Mouse (Mus musculus) ES-E14 (cell line): ENCODE measurements around the gene 0610037L13Rik. TPM values are rescaled to one million over a fixed set of nuclear protein-coding genes. Genes with fewer than 3 reads are reported as not detected.

Experiments used
- DNase-seq: peaks from one replicate; pipeline ENCODE4 v3.0.0-alpha.2; 2013; ENCODE audit warnings: low read depth, low spot score
- H3K27ac ChIP-seq: 2 replicates; pipeline ENCODE4 v1.5.1; 2012; ENCODE audit warnings: low read depth, mild to moderate bottlenecking, low read length, moderate library complexity, mixed read lengths; ENCODE audit not compliant: poor library complexity, insufficient read depth, severe bottlenecking
- H3K36me3 ChIP-seq: 2 replicates; pipeline ENCODE4 v1.6.1; 2012; ENCODE audit warnings: mild to moderate bottlenecking, low read length, moderate library complexity, mixed read lengths; ENCODE audit not compliant: control insufficient read depth, poor library complexity, insufficient read depth, severe bottlenecking
- H3K4me1 ChIP-seq, 2 experiments: fragments of 150-350 bp in 1 of 2; sonication (generic) in 1 of 2; 2 replicates each; pipeline ENCODE4 v1.6.1; 2012; ENCODE audit warnings: low read length in 2 of 2, mild to moderate bottlenecking in 1 of 2, mixed read lengths in 1 of 2; ENCODE audit not compliant: control insufficient read depth in 2 of 2, insufficient read depth in 2 of 2, poor library complexity in 1 of 2
- H3K4me3 ChIP-seq, 2 experiments: fragments of 150-350 bp in 1 of 2; sonication (generic) in 1 of 2; 2 replicates each; pipeline ENCODE4 v1.5.1; 2012; ENCODE audit warnings: low read length in 2 of 2, low read depth in 1 of 2, mild to moderate bottlenecking in 1 of 2, mixed read lengths in 1 of 2; ENCODE audit not compliant: insufficient read depth in 1 of 2, poor library complexity in 1 of 2, severe bottlenecking in 1 of 2
- H3K9ac ChIP-seq: 2 replicates; pipeline ENCODE4 v1.6.1; 2012; ENCODE audit warnings: low read depth, mild to moderate bottlenecking, low read length, mixed read lengths; ENCODE audit not compliant: poor library complexity, insufficient read depth, severe bottlenecking
- H3K9me3 ChIP-seq: fragments of 150-350 bp; sonication (generic); 2 replicates; pipeline ENCODE4 v1.6.1; 2012; ENCODE audit warnings: low read depth, mild to moderate bottlenecking, low read length; ENCODE audit not compliant: control insufficient read depth, insufficient read depth
- CHD2 ChIP-seq: IDR thresholded peaks from 2 replicates; pipeline ENCODE4 v1.6.1; 2014; ENCODE audit warnings: mild to moderate bottlenecking, low read depth, low read length, inconsistent platforms
- HCFC1 ChIP-seq: IDR thresholded peaks from 2 replicates; pipeline ENCODE4 v1.6.1; 2012; ENCODE audit warnings: low read length, inconsistent platforms, borderline replicate concordance; ENCODE audit not compliant: insufficient read depth
- MAFK ChIP-seq: IDR thresholded peaks from 2 replicates; pipeline ENCODE4 v1.6.1; 2014; ENCODE audit warnings: mild to moderate bottlenecking, low read depth, low read length, inconsistent platforms; ENCODE audit not compliant: insufficient read depth
- ZC3H11A ChIP-seq: IDR thresholded peaks from 2 replicates; pipeline ENCODE4 v1.6.1; 2012; ENCODE audit warnings: low read depth, mild to moderate bottlenecking, inconsistent platforms, low read length, borderline replicate concordance
- ZNF384 ChIP-seq: IDR thresholded peaks from 2 replicates; pipeline ENCODE4 v1.6.1; 2012; ENCODE audit warnings: low read depth, low read length, inconsistent platforms
- in situ Hi-C, 2 experiments: fragments of 600-800 bp; cut with MboI; formaldehyde crosslinking; loops; one replicate each; pipeline ENCODE4 v1.15.1; 2025; ENCODE audit warnings: low sequenced_read_pairs in 2 of 2, inconsistent platforms in 1 of 2; ENCODE audit not compliant: unreplicated experiment in 2 of 2
- total RNA-seq: library from RNA; depleted of rRNA; stranded (reverse); fragments of 300-350 nt; gene quantifications from 2 replicates; pipeline ENCODE4 v1.2.3, GENCODE M21; 2012

Gene 0610037L13Rik
- total RNA-seq, 1 experiment: 59.2 TPM

GRCm38 (mm10) chr4:107899211-107899927 is 9.8 kb downstream of the 0610037L13Rik start:
- Histone ChIP-seq H3K9ac (no peak overlapping the region), H3K4me1 (no peaks in the 10 kb centered on the region), H3K9me3 (no peaks in the 10 kb centered on the region), H3K27ac (no peak overlapping the region), H3K36me3 (peaks cover 16% of the 10 kb centered on the region), H3K4me3 (no peak overlapping the region)
- no peak for DNase-seq
- TF ChIP-seq ZC3H11A: no peak
- no peak for TF ChIP-seq ZNF384
- no peak for TF ChIP-seq MAFK
- TF ChIP-seq CHD2: no peak
- no peak for TF ChIP-seq HCFC1
- in situ Hi-C loops: no loop called here

DNA sequence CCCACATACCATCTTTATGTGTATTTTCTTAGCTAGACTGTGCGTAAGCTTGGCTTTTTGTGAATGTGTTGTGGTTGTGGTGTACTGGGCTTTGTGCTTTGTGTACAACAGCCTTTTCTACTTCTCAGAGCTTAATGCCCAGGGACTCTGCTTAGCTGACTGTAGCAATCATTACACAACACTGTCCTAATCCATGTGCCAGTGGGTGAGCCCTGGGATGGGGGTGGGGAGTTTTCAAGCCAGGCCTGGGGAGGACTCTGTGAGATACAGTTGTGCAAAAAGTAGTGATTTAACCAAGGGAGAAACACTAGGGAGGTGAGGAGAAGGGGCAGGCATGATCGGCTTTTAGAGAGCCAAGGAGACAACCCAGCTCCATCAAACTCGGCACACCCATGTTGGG is 10.6 kb downstream of the 0610037L13Rik start:
- Histone ChIP-seq H3K9me3 (no peaks in the 10 kb centered on the region), H3K4me1 (no peaks in the 10 kb centered on the region), H3K4me3 (no peak overlapping the region), H3K36me3 (peaks cover 13% of the 10 kb centered on the region), H3K9ac (no peak overlapping the region), H3K27ac (no peak overlapping the region)
- in situ Hi-C loops: no loop called here
- no peak for TF ChIP-seq ZC3H11A
- TF ChIP-seq MAFK: no peak
- no peak for TF ChIP-seq CHD2
- no peak for TF ChIP-seq ZNF384
- TF ChIP-seq HCFC1: no peak
- no peak for DNase-seq

GRCm38 (mm10) chr4:107904252-107904651 is 14.6 kb downstream of the 0610037L13Rik start:
- TF ChIP-seq MAFK (no peak), ZNF384 (no peak), HCFC1 (no peak)
- Histone ChIP-seq H3K9me3 (no peaks in the 10 kb centered on the region), H3K36me3 (peaks cover 4% of the 10 kb centered on the region; the same call in 1 of the 2 replicates), H3K9ac (no peak overlapping the region), H3K4me1 (no peaks in the 10 kb centered on the region), H3K4me3 (no peak overlapping the region), H3K27ac (no peak overlapping the region)
- no peak for DNase-seq
- in situ Hi-C loops: no loop called here

DNA sequence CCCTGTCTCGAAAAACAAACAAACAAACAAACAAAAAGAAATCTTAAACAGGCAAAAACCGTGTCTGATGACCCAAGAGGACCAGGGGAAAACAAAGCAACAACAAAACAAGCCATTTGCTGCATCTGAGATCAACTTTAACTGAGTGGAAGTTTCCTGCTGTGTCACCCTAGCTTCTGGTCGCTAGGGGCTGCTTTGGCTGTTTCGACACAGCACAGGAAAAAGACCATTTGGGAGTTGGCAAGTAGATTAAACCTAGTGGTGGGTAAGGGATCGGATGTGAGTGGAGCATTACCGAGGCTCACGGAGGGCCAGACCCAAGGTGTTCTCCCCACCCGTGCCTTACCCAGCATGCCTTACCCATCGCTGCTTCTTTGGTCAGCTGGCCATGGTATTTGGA is 16.9 kb downstream of the 0610037L13Rik start:
- Histone ChIP-seq H3K4me1 (no peaks in the 10 kb centered on the region), H3K9ac (no peak overlapping the region), H3K4me3 (no peak overlapping the region), H3K36me3 (peaks cover 4% of the 10 kb centered on the region; the same call in 1 of the 2 replicates), H3K9me3 (no peaks in the 10 kb centered on the region), H3K27ac (no peak overlapping the region)
- in situ Hi-C loops: no loop called here
- no peak for DNase-seq
- no peak for TF ChIP-seq ZC3H11A
- no peak for TF ChIP-seq CHD2
- TF ChIP-seq MAFK: no peak

DNA sequence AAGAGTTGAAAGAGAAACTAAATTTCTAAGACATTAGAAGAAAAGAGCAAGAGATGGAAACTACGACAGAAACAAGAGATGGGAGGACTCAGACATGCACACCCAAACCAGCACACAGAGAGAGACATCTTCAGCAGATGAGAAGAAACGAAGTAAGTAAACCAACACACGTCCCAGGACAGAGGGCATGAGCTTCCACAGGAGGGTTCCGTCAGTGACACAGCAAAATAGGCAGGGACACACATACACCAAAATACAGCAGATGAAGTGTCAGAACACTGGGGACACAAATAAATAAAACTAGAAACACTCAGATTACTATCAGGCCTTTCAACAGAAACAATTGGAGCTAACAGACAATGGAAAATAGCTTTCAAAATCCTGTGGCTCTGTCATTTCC is 20.4 kb downstream of the 0610037L13Rik start:
- DNase-seq: no peak
- in situ Hi-C loops: no loop called here
- Histone ChIP-seq H3K36me3 (peaks cover 10% of the 10 kb centered on the region; the same call in 1 of the 2 replicates), H3K9ac (no peak overlapping the region), H3K9me3 (no peaks in the 10 kb centered on the region), H3K4me1 (no peaks in the 10 kb centered on the region), H3K4me3 (no peak overlapping the region), H3K27ac (no peak overlapping the region)
- no peak for TF ChIP-seq ZC3H11A
- no peak for TF ChIP-seq ZNF384
- TF ChIP-seq MAFK: no peak
- TF ChIP-seq HCFC1: no peak
- no peak for TF ChIP-seq CHD2
